Mouse (Mus musculus) MEL (cell line): ENCODE results near the gene Egfl7. TPM values are rescaled to one million over a fixed set of nuclear protein-coding genes. Genes with fewer than 3 reads are reported as not detected.

Experiments
- DNase-seq: peaks from one replicate; pipeline ENCODE4 v3.0.0; 2011; ENCODE audit warnings: low read depth, low spot score
- H3K27ac ChIP-seq: 2 replicates; pipeline ENCODE4 v1.5.1; 2012; ENCODE audit warnings: low read depth, mild to moderate bottlenecking, control low read depth, low read length, moderate library complexity; ENCODE audit not compliant: control insufficient read depth
- H3K27me3 ChIP-seq, 2 experiments: fragments of 150-350 bp in 1 of 2; sonication (generic) in 1 of 2; 2 replicates each; pipeline ENCODE4 v1.6.1; 2012; ENCODE audit warnings: low read length in 2 of 2, mild to moderate bottlenecking in 2 of 2, improper control_type of control experiment in 1 of 2, moderate library complexity in 1 of 2; ENCODE audit not compliant: insufficient read depth in 2 of 2, control insufficient read depth in 1 of 2
- H3K36me3 ChIP-seq, 2 experiments: 2 replicates each; pipeline ENCODE4 v1.6.1; 2012 to 2014; ENCODE audit warnings: low read length in 2 of 2, improper control_type of control experiment in 1 of 2, inconsistent platforms in 1 of 2, mild to moderate bottlenecking in 1 of 2; ENCODE audit not compliant: insufficient read depth in 2 of 2, control insufficient read depth in 1 of 2
- H3K4me1 ChIP-seq, 2 experiments: fragments of 150-350 bp in 1 of 2; sonication (generic) in 1 of 2; 2 replicates each; pipeline ENCODE4 v1.6.1; 2012; ENCODE audit warnings: low read length in 2 of 2, improper control_type of control experiment in 1 of 2, mild to moderate bottlenecking in 1 of 2; ENCODE audit not compliant: insufficient read depth in 2 of 2, control insufficient read depth in 1 of 2
- H3K4me3 ChIP-seq, 2 experiments: fragments of 150-350 bp in 1 of 2; sonication (generic) in 1 of 2; 2 replicates each; pipeline ENCODE4 v1.5.1; 2012; ENCODE audit warnings: low read depth in 2 of 2, low read length in 2 of 2, mild to moderate bottlenecking in 2 of 2, moderate library complexity in 2 of 2, control low read depth in 1 of 2, improper control_type of control experiment in 1 of 2; ENCODE audit not compliant: control insufficient read depth in 1 of 2, insufficient read depth in 1 of 2
- H3K79me2 ChIP-seq: 2 replicates; pipeline ENCODE4 v1.6.1; 2012; ENCODE audit warnings: mild to moderate bottlenecking, low read length, moderate library complexity; ENCODE audit not compliant: control insufficient read depth, poor library complexity, insufficient read depth
- H3K9ac ChIP-seq: 2 replicates; pipeline ENCODE4 v1.6.1; 2012; ENCODE audit warnings: low read depth, mild to moderate bottlenecking, control low read depth, low read length, moderate library complexity; ENCODE audit not compliant: control insufficient read depth, poor library complexity, severe bottlenecking
- H3K9me3 ChIP-seq: fragments of 150-350 bp; sonication (generic); replicated peaks from 2 replicates; pipeline ENCODE4 v1.6.1; 2012; ENCODE audit warnings: mild to moderate bottlenecking, low read length, improper control_type of control experiment, moderate library complexity; ENCODE audit not compliant: insufficient read depth
- CHD2 ChIP-seq: IDR thresholded peaks from 2 replicates; pipeline ENCODE4 v1.6.1; 2011; ENCODE audit warnings: low read length, improper control_type of control experiment
- E2F4 ChIP-seq: IDR thresholded peaks from 2 replicates; pipeline ENCODE4 v1.6.1; 2011; ENCODE audit warnings: low read depth, low read length, improper control_type of control experiment, borderline replicate concordance
- ELF1 ChIP-seq: IDR thresholded peaks from 2 replicates; pipeline ENCODE4 v1.6.1; 2014; ENCODE audit warnings: low read depth, mild to moderate bottlenecking, inconsistent platforms, low read length, improper control_type of control experiment, moderate library complexity
- EP300 ChIP-seq, 2 experiments: IDR thresholded peaks; 2 replicates each; pipeline ENCODE4 v1.6.1; 2011; ENCODE audit warnings: improper control_type of control experiment in 2 of 2, low read length in 2 of 2, low read depth in 1 of 2, mild to moderate bottlenecking in 1 of 2
- ETS1 ChIP-seq: IDR thresholded peaks from 2 replicates; pipeline ENCODE4 v1.6.1; 2012; ENCODE audit warnings: low read depth, mild to moderate bottlenecking, inconsistent platforms, low read length, improper control_type of control experiment, moderate library complexity
- GABPA ChIP-seq: IDR thresholded peaks from 2 replicates; pipeline ENCODE4 v1.6.1; 2012; ENCODE audit warnings: low read depth, mild to moderate bottlenecking, inconsistent platforms, low read length, improper control_type of control experiment, moderate library complexity
- GATA1 ChIP-seq: IDR thresholded peaks from 2 replicates; pipeline ENCODE4 v1.6.1; 2011; ENCODE audit warnings: low read depth, low read length, improper control_type of control experiment
- JUND ChIP-seq: IDR thresholded peaks from 2 replicates; pipeline ENCODE4 v1.6.1; 2011; ENCODE audit warnings: low read depth, mild to moderate bottlenecking, improper control_type of control experiment, low read length
- KAT2A ChIP-seq: conservative IDR thresholded peaks from 2 replicates; pipeline ENCODE4 v1.6.1; 2012; ENCODE audit warnings: low read depth, low read length, improper control_type of control experiment, inconsistent platforms
- MAFK ChIP-seq: IDR thresholded peaks from 2 replicates; pipeline ENCODE4 v1.6.1; 2011; ENCODE audit warnings: low read depth, mild to moderate bottlenecking, low read length, improper control_type of control experiment, borderline replicate concordance
- MAX ChIP-seq: IDR thresholded peaks from 2 replicates; pipeline ENCODE4 v1.6.1; 2011; ENCODE audit warnings: low read length, improper control_type of control experiment
- MAZ ChIP-seq: IDR thresholded peaks from 2 replicates; pipeline ENCODE4 v1.6.1; 2012; ENCODE audit warnings: low read depth, mild to moderate bottlenecking, inconsistent platforms, low read length, improper control_type of control experiment
- MYC ChIP-seq: IDR thresholded peaks from 2 replicates; pipeline ENCODE4 v1.6.1; 2011; ENCODE audit warnings: low read depth, mild to moderate bottlenecking, low read length, improper control_type of control experiment, moderate library complexity
- NRF1 ChIP-seq: IDR thresholded peaks from 2 replicates; pipeline ENCODE4 v1.6.1; 2014; ENCODE audit warnings: low read depth, mild to moderate bottlenecking, inconsistent platforms, low read length, improper control_type of control experiment, moderate library complexity; ENCODE audit not compliant: poor library complexity, insufficient read depth, severe bottlenecking
- POLR2AphosphoS2 ChIP-seq: IDR thresholded peaks from 2 replicates; pipeline ENCODE4 v1.6.1; 2011; ENCODE audit warnings: low read length, improper control_type of control experiment
- POLR2AphosphoS5 ChIP-seq: IDR thresholded peaks from 2 replicates; pipeline ENCODE4 v1.6.1; 2012; ENCODE audit warnings: low read depth, borderline replicate concordance, mild to moderate bottlenecking, inconsistent platforms, low read length, moderate library complexity, mixed read lengths
- RCOR1 ChIP-seq: IDR thresholded peaks from 2 replicates; pipeline ENCODE4 v1.6.1; 2012; ENCODE audit warnings: low read depth, mild to moderate bottlenecking, inconsistent platforms, low read length, improper control_type of control experiment
- SIN3A ChIP-seq: IDR thresholded peaks from 2 replicates; pipeline ENCODE4 v1.6.1; 2012; ENCODE audit warnings: low read length, improper control_type of control experiment, inconsistent platforms
- SMC3 ChIP-seq: IDR thresholded peaks from 2 replicates; pipeline ENCODE4 v1.6.1; 2011; ENCODE audit warnings: low read depth, low read length, improper control_type of control experiment
- TBP ChIP-seq: IDR thresholded peaks from 2 replicates; pipeline ENCODE4 v1.8.0; 2011; ENCODE audit warnings: low read depth, low read length, improper control_type of control experiment
- USF2 ChIP-seq, 2 experiments: IDR thresholded peaks; 2 replicates each; pipeline ENCODE4 v1.6.1; 2011 to 2012; ENCODE audit warnings: improper control_type of control experiment in 2 of 2, low read length in 2 of 2, borderline replicate concordance in 1 of 2, inconsistent platforms in 1 of 2, low read depth in 1 of 2, mild to moderate bottlenecking in 1 of 2; ENCODE audit not compliant: insufficient read depth in 1 of 2
- ZC3H11A ChIP-seq: IDR thresholded peaks from 2 replicates; pipeline ENCODE4 v1.6.1; 2012; ENCODE audit warnings: low read depth, mild to moderate bottlenecking, inconsistent platforms, low read length, improper control_type of control experiment
- ZKSCAN1 ChIP-seq: IDR thresholded peaks from 2 replicates; pipeline ENCODE4 v1.6.1; 2012; ENCODE audit warnings: low read depth, mild to moderate bottlenecking, inconsistent platforms, low read length, improper control_type of control experiment, moderate library complexity
- ZMIZ1 ChIP-seq: IDR thresholded peaks from 2 replicates; pipeline ENCODE4 v1.6.1; 2012; ENCODE audit warnings: low read depth, mild to moderate bottlenecking, inconsistent platforms, low read length, improper control_type of control experiment, moderate library complexity
- polyA plus RNA-seq, 2 experiments: library from polyadenylated mRNA; stranded (reverse) in 1 of 2; unstranded in 1 of 2; fragments of >175 nt in 1 of 2; fragments of >200 nt in 1 of 2; gene quantifications; 2 replicates each; pipeline versions ENCODE4 v1.2.1 to v1.2.4; 2012; ENCODE audit warnings: low replicate concordance in 2 of 2, low read depth in 1 of 2; ENCODE audit not compliant: insufficient read length in 2 of 2, insufficient read depth in 1 of 2, missing spikeins in 1 of 2
- total RNA-seq: library from RNA; depleted of rRNA; stranded (reverse); fragments of 300-350 nt; gene quantifications from 2 replicates; pipeline ENCODE4 v1.2.3, GENCODE M21; 2012

The Egfl7 gene
- total and polyA plus RNA-seq, 3 experiments = 73.9 to 125 TPM; not detected in 1

DNA sequence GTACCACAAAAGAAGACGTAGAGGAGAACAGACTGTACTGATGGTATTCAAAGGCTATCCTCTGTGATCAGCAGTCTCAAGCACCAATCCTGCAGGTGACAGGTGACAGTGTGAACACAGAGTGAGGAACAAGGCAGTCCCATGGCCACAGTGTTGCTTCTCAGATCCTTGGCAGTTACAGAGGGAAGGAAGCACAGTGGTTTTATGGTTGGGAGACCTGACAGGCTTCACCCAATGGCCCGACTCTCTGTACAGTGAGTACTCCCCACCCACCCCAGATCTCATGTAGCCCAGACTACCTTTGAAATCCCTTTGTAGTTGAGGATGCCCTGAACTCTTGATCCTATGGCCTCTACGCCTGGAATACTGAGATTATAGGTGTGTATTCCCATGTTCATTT is 45.6 kb downstream of the Egfl7 start:
- TF ChIP-seq EP300 (IDR thresholded peaks at IDR 0.05; ENCODE audit: low read depth in 1 of 2, low read length in 2 of 2) (no peak), SIN3A (no peak), GABPA (no peak), POLR2AphosphoS2 (no peak), MAZ (no peak), CHD2 (no peak), MAFK (no peak), NRF1 (no peak), ZKSCAN1 (no peak), ETS1 (no peak), RCOR1 (no peak), KAT2A (no peak), GATA1 (no peak), USF2 (IDR thresholded peaks at IDR 0.05; ENCODE audit: borderline replicate concordance in 1 of 2, insufficient read depth in 1 of 2, low read depth in 1 of 2, low read length in 2 of 2) (no peak), SMC3 (no peak), ELF1 (no peak)

DNA sequence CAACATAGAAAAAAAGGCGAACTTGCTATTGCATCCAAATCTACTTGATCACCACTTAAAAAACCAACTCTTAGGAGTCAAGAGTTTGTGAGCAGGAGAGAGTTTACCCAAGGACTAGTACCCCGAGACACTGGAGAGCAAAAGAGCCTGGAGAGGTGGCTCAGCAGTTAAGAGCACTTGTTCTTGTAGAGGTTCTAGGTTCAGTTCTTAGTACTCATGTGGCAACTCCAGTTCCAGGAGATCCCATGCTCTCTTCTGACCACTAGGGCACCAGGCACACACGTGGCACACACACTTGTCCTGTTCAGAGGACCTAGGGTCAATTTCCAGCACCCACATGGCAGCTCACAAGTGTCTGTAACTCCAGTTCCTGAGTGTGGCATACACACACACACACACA is 46.3 kb downstream of the Egfl7 start:
- Histone ChIP-seq H3K79me2 (no peaks in the 10 kb centered on the region), H3K9me3 (no peaks in the 10 kb centered on the region), H3K27ac (no peak overlapping the region), H3K27me3 (peaks cover 0 to 7% of the 10 kb centered on the region in 2 experiments; a peak in 2 of 4 replicates), H3K4me3 (no peak overlapping the region), H3K4me1 (no peaks in the 10 kb centered on the region)
- no peak for DNase-seq
- TF ChIP-seq MYC = no peak
- TF ChIP-seq E2F4 = no peak
- TF ChIP-seq TBP = no peak
- no peak for TF ChIP-seq POLR2AphosphoS2
- TF ChIP-seq POLR2AphosphoS5 = no peak
- no peak for TF ChIP-seq ZMIZ1
- TF ChIP-seq NRF1 = no peak
- no peak for TF ChIP-seq MAX
- no peak for TF ChIP-seq JUND
- no peak for TF ChIP-seq ETS1
- no peak for TF ChIP-seq ZC3H11A
- TF ChIP-seq, all 39 proteins: peak for 0
- Histone ChIP-seq H3K9ac (no peak overlapping the region), H3K36me3 (no peaks in the 10 kb centered on the region)

More for the DNA sequence above, 45.6 kb downstream of the Egfl7 start:
- no peaks in the 10 kb centered on the region for H3K36me3 ChIP-seq
- H3K9me3 ChIP-seq = no peaks in the 10 kb centered on the region
- no peak for DNase-seq
- H3K9ac ChIP-seq = no peak overlapping the region
- H3K27ac ChIP-seq = no peak overlapping the region
- H3K79me2 ChIP-seq = no peaks in the 10 kb centered on the region
- H3K27me3 ChIP-seq = peaks cover 0 to 7% of the 10 kb centered on the region in 2 experiments; a peak in 2 of 4 replicates
- H3K4me3 ChIP-seq = no peak overlapping the region
- no peaks in the 10 kb centered on the region for H3K4me1 ChIP-seq
